Mouse (Mus musculus): ENCODE data around the gene Prkg1.

Gene Prkg1

DNA sequence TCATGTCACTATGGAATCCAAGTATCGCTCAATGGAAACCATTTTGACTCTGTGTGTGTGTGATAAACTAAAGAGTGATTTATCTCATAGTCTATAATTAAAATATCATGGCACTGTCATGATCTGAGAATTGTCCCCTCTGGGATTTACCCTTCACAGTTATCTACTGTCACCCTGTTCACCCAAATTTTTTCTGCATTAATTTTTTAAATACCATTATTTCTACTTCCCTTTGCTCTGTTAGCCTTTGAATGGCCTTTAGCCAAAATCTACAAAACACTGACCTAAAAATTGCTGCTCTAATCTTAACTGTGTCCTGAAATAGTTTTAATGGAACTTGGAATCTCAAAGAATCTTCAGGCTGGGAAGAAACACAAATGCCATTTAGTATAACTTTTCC, 143.1 kb downstream of the Prkg1 start:
- DNase-seq (ENCODE audit: low spot score): no peak

DNA sequence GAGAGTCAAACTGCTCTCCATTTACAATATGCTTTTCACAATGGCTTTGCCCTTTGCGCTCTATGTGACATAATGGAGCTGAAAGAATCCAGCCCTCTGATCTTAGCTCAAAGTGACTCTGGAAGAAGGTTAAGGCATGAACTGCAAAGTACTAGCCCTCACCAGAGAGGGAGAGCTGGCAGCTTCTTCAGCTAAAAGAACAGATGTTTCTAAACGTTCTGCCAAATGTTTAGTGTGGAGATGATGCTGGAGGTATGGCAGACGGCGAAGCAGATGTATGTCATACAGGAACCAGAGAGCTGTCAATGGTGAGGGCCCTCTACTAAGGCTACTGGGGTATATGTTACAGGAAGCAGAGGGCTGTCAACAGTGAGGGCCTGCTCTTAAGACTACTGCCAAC, 148.0 kb downstream of the Prkg1 start:
- no peak for DNase-seq (ENCODE audit: low spot score)

DNA sequence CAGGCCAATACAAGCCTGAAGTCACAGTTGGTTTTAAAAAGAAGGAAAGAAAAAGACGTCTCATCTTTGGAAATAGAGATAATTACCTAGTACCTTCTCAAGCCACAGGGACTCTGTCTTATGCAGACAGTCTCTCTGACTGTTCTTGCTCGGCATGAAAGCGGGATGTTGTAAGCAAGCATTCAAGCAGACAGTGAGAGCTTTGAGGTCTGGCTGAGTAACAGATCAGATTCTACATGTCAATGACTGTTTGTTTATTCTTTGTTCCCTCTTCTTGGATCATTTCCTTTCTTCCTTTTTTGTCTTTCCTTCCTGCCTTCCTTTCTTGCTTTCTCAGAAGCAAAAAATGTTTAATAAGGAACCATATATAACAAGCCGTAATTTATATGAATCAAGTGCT, 148.7 kb downstream of the Prkg1 start:
- DNase-seq (ENCODE audit: low spot score): no peak

DNA sequence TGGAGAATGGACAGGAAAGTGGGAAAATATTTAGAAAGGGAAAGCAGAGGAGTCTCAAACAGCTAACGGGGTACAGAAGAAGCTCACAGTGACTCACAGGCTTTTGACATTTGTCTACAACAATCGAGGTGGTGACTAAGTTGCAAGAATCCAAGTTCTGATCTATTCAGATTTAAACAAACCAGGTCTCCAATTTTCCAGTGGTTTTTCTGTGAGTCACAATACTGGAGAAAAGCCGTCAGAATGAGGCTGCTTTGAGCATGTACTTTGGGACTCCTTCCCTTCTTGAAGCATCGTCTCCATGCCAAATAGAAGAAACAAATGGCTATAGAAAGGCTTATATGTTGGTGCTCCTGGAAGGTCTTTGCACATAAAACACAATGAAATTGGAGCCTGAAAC, 151.7 kb downstream of the Prkg1 start:
- no peak for DNase-seq (ENCODE audit: low spot score)

DNA sequence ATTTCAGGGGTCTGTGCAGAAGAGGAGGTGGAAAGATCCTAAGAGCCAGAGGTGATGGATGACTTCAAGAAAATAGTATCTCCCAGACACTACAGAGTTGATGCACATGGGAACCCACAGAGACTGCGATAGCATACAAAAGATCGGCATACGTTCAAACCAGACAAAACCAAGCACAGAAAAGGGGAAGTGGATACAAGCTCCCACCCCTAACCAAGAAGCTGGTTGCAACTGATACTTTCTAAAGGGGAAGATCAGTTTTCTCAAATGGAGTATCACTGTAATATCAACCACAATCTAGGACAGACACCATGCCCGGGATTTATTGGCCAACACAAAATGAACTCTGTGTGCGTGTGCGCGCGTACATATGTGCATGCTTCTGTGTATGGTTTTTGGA, 162.3 kb downstream of the Prkg1 start:
- DNase-seq (ENCODE audit: low spot score): no peak

DNA sequence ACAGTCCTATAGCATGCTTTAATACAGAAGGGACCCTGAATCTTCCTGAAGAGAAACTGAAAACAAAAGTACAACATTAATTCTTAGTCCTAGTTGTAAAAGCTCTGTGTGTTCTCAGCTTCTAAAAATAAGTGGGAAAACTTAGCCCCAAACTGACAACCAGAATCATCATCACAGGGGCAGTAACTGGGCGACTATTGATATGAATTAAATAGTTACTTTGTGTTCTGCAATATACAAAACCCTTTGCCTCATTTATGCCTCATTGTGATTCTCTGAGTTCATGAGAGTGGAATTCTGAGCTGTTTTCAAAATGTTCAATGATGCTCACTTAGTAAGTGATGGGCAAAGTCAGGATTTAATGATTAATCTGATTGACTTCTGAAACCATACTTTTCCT, 170.8 kb downstream of the Prkg1 start:
- no peak for DNase-seq (ENCODE audit: low spot score)

DNA sequence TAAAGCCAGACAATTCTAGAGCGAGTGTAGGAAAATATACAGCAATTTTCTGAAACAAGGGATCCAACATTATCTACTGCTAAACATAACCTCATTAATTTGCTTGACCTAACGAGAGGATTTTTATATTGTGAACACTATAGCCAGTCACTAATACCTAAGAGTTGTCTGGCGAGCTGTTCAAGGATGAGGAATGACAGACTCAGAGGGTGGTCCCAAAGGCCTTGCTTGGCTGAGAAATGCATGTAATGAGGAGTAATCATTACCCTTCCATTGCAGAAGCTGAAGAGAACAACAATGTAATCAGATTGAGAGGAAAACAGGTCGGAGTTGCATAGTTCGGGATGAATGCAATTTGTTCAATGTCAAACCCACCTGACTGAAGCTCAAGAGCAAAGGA, 174.1 kb downstream of the Prkg1 start:
- DNase-seq (ENCODE audit: low spot score): no peak

DNA sequence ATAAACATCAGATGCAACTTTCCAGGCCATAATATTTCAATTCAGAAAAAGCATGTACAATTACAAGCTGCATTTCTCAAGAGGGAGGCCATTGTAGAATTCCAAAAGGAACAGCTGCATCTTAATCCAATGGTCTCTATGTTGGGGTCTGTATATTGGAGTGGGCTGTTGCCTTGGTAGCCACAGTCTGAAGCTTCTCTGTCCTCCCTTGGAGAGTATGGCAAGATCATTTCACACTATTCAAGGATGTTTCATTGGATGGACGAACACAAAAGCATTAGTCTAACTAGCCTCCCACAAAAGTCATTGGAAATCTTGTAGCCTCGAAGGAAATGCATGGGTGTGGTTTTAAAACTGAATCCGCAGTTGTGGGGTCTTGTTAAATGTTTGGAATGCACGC, 187.7 kb downstream of the Prkg1 start:
- no peak for DNase-seq (ENCODE audit: low spot score)

DNA sequence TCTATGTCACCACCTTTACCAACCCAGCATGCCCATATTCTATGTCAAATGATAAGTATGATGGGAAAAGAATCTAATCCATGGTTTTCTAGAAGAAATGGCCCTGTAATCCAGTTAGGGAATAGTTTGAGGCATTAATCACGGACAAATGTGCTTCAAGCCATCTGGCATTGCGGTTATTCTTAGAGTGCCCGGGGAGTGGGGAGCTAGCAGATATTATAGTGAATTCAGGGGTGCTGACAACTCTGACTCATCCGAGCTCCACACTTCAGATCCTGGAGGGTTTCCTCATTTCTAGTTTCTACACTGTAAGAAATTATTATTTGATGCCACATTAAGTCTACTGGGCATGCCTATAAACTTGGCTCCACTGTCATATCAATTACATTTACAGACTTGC, 200.5 kb downstream of the Prkg1 start:
- no peak for DNase-seq (ENCODE audit: low spot score)

DNA sequence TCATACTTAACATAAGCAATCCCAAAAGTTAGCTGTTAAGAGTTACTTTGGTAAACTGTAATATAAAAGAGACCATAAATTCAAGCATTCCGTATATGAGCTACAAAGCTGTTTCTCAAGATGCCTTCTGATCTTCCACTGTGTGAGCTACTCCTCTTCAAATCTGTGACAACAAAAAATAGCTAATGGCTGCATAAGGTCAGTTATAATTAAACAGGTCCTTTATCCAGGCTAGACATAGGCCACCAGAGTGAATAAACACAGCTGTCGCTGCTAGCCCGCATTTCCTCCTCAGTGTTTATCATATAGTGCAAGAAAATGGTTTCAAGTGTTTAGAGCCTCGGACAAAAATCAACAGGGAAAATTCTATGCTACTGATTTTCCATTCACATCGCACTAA, 218.8 kb downstream of the Prkg1 start:
- DNase-seq (ENCODE audit: low spot score): no peak

DNA sequence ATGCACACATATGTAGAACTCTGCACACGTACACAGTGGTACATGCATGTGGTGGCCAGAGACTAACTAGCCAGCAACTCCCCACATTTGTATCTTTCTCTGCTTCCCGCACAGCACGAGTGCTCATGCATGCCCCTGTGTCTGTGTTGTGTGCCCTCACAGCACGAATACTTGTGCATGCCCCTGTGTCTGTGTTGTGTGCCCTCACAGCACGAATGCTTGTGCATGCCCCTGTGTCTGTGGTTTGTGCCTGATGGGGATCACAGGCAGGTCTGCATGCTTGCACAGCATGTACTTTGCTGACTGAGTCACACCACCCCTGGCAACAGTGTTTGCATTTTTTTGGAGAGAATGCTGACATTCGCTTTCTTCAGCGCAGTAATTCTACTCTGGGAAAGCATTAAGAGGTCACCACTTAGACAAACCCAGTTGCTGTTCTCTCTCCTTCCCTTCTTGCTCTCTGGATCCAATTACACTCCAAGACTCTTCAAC, 233.5 kb downstream of the Prkg1 start:
- DNase-seq (ENCODE audit: low spot score): no peak

DNA sequence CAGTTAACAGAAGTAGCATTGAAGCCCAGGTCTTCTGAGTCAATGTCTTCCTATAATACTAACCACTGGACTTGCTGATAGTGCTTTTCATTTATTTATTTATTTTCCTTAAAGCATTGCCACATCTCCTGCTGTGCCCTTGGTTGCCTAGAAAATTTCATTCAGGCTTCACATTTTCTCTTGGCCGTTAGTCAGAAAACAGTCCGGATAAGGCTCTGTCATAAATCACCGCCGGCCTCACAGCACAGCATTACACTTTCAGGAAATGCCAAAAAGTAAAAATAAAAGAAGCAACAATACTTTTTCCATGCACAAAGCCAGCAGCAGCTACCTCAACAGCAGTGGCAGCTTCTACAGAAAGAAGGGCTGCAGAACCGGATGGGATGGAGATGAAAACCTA, 234.2 kb downstream of the Prkg1 start:
- no peak for DNase-seq (ENCODE audit: low spot score)

DNA sequence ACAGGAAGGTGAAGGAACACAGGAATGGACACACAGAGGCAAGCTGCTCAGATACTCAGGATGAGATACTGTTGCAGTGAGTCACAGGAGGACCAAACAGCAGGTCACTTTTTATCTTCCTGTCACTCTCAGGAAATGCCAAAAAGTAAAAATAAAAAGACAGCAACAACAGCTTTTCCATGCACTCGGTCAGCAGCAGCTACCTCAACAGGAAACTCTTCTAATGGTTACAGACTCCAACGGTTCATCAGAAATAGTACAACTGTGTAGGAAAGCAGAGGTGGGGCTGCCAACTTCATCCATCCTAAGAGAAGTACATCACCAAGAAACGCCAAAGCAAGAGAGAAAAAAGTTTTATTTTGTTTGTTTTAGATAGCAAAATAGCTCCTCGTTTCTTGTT, 234.9 kb downstream of the Prkg1 start:
- no peak for DNase-seq (ENCODE audit: low spot score)

DNA sequence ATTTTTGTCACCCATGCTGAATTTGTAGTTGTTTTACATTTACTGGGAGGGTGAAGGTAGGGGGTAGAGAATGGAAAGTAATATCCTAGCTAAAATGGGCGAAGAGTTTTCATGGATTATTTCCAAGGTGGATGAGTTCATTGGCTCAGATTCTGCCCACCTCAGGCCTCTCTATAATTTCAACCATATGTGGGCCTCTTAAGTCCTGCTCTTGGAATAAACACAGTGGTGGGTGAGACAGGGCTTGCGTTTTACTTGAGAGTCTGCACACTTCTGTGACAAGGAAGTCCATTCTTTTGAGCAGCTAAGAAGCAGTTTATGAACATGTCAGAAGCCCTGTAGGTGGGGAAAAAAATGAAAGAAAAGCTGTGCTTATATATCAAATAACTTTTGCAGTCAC, 250.3 kb downstream of the Prkg1 start:
- DNase-seq (ENCODE audit: low spot score): no peak

DNA sequence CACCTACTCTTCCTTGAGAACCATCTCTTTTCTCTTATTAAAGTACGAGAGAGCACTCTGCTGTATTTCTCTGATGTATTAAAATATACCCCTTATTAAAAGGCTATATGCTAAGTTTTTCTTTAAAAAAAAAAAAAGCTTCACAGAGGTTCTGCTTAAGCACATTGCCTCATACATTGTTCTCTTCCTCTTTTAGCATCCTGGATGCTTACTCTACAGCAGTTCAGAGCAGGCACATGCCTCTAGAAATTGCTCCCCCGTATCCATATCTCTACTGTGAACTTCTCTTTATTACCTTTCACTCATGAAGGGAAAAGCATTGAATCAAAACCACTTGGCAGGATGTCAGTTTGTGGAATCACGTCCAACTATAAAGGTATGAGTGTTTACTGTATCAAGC, 257.0 kb downstream of the Prkg1 start:
- no peak for DNase-seq (ENCODE audit: low spot score)

DNA sequence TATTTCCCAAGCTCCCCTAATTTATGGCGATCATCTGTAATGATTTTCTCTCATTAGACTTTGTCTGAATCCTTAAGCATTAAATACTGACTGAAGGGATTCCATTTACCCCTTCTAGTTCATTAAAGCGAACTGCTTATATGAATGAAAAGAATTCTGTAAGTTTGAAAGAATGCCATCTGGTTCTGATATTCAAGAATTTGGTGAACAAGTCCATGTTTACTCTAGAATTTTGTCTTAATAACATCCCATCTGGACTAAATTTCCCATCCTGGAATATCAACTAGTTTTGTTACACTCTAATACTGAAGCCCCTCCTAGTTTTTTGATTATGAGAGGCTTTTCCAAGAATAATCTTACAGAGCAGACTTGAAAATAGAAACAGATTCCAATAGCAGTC, 258.5 kb downstream of the Prkg1 start:
- DNase-seq (ENCODE audit: low spot score): no peak

DNA sequence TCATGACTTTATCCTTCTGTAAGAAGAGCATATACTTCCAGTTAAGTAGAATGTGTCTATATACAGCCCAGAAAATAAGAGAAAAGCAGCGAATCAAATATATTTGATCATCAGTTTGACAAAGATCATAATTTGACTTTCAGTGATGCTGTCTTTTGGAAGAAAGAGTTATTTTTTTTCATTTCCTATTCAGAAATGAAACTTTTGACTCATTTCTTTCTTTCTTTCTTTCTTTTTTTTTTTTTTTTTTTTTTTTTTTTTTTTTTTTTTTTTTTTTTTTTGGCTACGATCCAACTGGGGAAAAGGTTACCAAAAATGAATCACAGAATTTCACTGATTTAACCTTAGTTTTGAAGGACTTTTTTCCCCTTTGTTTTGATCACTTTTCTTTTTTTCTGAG, 259.8 kb downstream of the Prkg1 start:
- no peak for DNase-seq (ENCODE audit: low spot score)

DNA sequence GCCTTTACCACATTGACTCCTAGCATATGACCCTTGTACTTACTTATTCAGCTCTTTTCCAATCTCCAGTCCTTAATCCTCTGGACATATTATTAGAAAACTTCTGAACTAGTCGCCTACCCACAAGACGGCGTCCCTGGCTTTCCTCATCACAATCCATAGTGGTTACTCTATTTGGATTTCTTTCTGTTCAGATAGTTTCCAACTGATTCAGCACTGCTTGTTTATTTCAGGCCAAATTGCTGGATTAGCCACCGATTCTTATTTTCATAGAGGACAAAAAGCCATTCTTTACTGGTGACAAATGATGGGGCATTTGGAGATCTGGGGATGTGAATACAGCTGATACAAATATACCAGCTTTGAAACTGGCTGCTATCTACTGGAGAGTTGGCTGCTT, 267.4 kb downstream of the Prkg1 start:
- no peak for DNase-seq (ENCODE audit: low spot score)

DNA sequence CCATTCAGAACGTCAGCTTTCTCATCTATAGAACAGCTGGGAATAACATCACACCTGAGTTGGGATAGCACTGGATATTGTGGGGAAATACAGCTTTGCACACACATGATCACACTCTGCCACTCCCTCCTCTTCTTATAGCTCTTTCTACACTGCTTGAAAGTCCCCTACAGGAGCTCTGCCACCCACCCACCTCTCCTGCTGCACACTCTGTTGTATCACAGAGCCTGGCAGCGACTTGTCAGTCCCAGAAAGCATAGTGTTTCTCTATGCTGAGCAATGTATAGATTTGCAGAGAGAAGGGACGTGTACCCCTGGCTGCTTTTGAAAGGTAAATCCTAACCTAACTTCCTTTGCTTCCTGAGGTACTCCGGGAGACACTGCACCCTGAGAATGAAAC, 275.2 kb downstream of the Prkg1 start:
- DNase-seq (ENCODE audit: low spot score): no peak

DNA sequence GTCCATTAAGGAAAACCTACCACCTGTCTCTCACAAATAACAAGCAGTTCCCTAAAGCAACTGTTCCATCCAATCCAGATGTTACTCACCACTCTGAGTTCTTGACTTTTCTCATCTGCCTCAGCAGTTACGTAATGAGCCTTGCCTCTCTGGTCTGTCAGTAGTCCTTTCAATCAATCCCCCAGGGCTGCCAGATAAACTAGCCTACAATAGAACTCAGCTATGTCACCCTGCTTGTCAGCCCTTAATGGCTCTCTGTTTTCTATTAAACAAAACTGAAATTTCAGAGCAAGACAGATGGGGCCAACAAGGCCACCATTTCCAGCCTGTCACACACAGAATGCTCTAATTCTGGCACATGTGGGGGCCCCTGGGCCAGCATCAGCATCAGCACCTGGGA, 293.1 kb downstream of the Prkg1 start:
- DNase-seq (ENCODE audit: low spot score): no peak

DNA sequence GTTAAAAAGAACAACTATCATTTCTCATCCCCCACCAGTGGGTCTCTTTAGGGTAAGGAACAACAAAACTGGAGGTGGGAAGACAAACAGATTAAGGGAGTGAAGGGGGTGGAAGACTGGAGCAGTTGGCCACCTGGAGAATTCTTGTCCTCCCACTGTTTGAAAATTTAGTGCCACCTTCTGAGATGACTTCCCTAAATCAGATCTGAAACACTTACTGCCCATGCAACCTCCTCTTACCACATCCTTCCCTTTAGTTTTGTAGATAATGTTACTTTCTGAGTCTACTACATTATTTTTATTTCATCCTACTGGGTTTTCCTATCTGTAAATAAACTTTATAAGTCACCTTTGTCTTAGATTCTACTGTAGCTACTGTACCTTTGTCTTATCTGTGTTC, 304.6 kb downstream of the Prkg1 start:
- DNase-seq (ENCODE audit: low spot score): no peak

DNA sequence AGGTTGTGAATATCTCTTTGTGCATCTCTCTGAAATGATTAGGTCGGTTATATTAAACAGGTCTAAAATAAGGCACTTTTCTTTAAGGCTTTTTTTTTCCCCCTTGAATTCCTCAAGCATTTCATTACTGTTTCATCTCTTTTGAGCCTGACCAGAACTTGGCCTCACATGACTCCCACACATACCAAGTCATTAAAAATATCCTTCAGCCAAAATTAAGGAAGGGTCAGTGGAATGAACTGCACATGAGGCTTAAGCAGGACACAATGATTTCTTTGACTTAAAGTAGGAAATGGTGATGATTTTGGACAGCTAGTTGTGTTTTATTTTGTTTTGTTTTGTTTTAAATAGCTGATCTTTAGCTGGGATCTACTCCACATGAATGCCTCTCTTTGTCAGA, 320.7 kb downstream of the Prkg1 start:
- DNase-seq (ENCODE audit: low spot score): no peak

DNA sequence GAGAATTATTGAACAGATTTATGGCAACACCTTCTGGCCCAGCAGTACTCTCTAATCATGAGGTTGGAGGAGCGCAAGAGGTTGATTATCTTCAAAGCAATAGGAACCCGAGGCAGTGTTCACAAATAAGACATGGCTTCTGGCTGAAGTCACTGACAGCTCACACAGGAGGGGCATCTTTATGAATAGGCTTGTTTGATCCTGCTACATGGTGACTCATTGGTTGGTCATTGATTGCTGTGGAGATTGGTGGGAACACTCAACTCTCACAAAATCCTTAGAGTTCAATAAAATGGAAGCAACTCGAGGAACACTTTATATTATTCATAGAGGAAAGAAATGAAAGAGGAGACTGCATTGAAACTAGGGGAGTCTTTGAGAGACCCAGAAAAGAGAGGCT, 322.5 kb downstream of the Prkg1 start:
- DNase-seq (ENCODE audit: low spot score): no peak

DNA sequence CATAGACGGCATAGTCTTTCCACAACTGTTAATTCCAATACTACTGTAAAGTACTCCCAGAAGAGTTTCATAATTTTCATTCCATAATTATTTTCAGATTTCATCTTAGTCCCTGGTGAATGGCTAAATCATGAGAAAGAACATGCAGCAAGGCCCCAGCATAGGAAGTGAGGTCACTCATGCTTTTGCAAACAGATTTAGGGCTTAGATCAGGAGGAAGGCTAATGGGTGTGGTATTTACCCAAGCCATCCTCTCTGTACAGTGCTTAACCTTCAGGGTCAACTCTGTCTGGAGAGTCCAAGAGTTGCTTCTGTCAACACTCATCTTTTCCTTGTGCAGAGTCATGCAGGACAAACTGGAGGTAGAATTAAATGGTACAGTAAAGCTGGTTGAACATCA, 331.4 kb downstream of the Prkg1 start:
- no peak for DNase-seq (ENCODE audit: low spot score)

DNA sequence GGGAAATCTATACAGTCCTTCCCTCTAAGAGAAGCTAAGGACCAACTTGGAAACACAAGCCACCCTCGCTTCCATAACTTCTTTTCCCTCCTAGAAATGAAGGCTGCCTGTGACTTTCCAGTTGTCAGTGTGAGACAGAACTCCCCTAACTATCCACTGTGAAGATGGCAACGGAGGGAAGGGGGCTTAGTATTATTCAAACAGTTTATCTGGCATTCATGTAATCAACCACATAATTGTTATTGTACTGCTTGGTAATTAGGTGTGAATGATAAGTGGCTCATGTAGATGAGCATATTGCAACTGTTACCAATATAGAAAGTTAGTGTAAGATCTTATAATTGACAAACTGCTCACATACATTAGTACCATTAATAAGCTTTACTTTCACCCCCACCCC, 333.4 kb downstream of the Prkg1 start:
- no peak for DNase-seq (ENCODE audit: low spot score)
